Mouse (Mus musculus) macrophage (primary cell): ENCODE data around the gene Chfr. TPM values are rescaled to one million over a fixed set of nuclear protein-coding genes. Genes with fewer than 3 reads are reported as not detected.
A peak's percentile ranks its signal among the peaks of the same experiment; 100 is the strongest.

Source experiments
- H3K27ac ChIP-seq: fragments of 350-480 bp; formaldehyde crosslinking; 2 replicates; pipeline ENCODE4 v1.9.0; 2021
- H3K36me3 ChIP-seq: fragments of 350-480 bp; formaldehyde crosslinking; 2 replicates; pipeline ENCODE4 v1.9.0; 2021; ENCODE audit errors: inconsistent target
- H3K4me3 ChIP-seq: fragments of 350-480 bp; formaldehyde crosslinking; 2 replicates; pipeline ENCODE4 v1.9.0; 2021; ENCODE audit errors: inconsistent target
- H3K79me2 ChIP-seq: fragments of 350-480 bp; formaldehyde crosslinking; 2 replicates; pipeline ENCODE4 v1.9.0; 2021; ENCODE audit errors: inconsistent target
- WGBS: methylation state at CpG from one replicate; pipeline ENCODE4 v1.1.7; 2026; ENCODE audit warnings: inconsistent platforms; ENCODE audit not compliant: missing documents; 5-methylcytosine and 5-hydroxymethylcytosine counted together
- polyA plus RNA-seq: library from polyadenylated mRNA; stranded (reverse); fragments of 250-400 nt; gene quantifications from 3 replicates; pipeline ENCODE4 v1.2.4, GENCODE M21; 2018; ENCODE audit warnings: inconsistent platforms
- total RNA-seq, 78 experiments: library from RNA; depleted of rRNA; stranded (reverse); fragments of 250-400 nt; gene quantifications; 1 replicate in 9 of 78; 2 replicates in 24 of 78; 3 replicates in 43 of 78; 4 replicates in 2 of 78; pipeline ENCODE4 v1.2.4; 2018; ENCODE audit warnings: inconsistent platforms in 56 of 78

Gene Chfr
- 100 to 1,000 TPM in 24 of 26 experiments, 10 to 100 TPM in 2; 86.3 to 255 (median 173) TPM for total RNA-seq (2018; cell fraction: chromatin; rRNA removed)
- 10 to 100 TPM; 20.5 to 42.3 (median 30.2) TPM for total RNA-seq (2018; cell fraction: cytosol; rRNA removed)
- total RNA-seq (2018; cell fraction: nucleus; rRNA removed): 100 to 1,000 TPM in 12 of 26 experiments, 10 to 100 TPM in 14; 58.8 to 168 (median 98.6) TPM
- 26.2 to 38.4 TPM (median 30.9 TPM) in 3 replicates for polyA plus RNA-seq

DNA sequence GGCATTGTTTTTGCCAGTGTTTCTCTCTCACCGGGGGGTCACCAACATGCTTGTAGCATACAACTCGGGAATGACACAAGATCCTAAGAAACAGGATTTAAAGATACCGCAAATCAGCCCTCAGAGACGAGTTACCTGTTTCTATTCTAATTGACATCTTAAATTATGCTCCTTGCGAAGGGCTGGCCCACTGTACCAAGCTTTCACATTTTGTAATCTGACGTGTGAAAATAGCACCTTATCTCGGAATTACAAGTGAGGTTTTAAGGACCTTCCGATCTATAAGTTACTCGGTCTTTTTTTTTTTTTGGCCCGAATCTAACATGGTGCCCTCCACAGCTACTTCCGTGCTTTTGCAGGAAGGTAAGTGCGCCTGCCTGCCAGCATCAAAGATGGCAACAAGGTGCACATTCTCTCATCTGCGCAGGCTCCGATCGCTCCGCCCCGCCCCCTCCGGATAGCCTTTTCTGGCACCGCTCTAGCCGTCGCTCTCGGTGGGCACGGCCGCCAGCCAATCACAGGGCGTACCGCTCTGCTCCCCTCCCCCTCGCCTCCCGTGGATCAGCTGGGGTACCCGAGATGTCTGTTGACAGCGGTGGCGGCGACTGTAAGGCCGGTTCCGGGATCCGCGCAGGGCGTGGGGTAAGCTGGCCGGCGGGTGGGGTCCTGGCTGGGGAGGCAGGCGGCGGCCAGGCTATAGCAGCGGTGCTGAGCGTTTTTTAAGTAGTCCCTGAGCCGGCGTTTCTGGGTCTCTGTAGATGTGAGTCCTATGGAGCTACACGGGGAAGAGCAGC lies at the start of gene Chfr:
TSS of gene Chfr (plus strand) at position 550 of the 794 bp plus-strand sequence.
- Histone ChIP-seq H3K79me2 (peaks cover 41% of the 10 kb centered on the region), H3K36me3 (peaks cover 13% of the 10 kb centered on the region), H3K4me3 (peak within 1 kb of the TSS; percentile 94), H3K27ac (peak within 1 kb of the TSS; percentile 57)
- WGBS: 4% methylated on average over 46 of the region's 46 CpGs

DNA sequence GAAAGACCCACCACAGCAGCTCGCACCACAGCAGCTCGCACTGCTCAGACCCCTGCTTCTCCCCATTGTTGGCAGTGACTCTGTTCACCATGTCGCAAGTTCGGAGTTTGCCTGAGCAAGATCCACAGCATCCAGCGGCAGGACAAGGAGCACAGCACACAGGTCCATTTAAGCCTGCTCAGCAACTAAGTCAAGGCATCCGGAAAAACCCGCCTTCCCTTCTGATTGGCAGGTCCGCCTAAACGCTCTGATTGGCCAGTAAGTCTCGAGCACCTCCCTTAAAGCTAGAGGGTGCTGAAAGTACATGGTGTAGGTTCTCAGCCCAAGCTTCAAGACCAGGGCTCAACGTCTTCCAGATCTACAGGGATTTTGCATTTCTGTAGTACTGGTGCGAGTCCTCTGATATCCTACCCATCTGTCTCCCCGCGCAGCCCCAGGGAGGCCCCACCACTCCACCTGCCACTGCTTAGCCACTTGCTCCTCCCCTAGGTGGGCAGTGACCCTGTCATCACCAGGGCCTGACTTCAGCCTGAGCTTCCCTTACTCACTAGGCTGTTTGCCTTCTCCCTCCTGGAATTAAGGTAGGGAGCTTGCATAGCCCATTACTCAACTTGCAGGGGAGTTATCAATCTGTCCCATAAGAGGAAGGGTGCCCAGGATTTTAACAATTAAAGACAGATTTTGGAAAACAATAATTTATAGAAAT lies 49.3 kb upstream of the Chfr start:
- Histone ChIP-seq H3K27ac (no peak overlapping the region), H3K4me3 (no peak overlapping the region), H3K36me3 (no peaks in the 10 kb centered on the region), H3K79me2 (no peaks in the 10 kb centered on the region)
- 90% methylated on average over 14 of the region's 14 CpGs for WGBS

DNA sequence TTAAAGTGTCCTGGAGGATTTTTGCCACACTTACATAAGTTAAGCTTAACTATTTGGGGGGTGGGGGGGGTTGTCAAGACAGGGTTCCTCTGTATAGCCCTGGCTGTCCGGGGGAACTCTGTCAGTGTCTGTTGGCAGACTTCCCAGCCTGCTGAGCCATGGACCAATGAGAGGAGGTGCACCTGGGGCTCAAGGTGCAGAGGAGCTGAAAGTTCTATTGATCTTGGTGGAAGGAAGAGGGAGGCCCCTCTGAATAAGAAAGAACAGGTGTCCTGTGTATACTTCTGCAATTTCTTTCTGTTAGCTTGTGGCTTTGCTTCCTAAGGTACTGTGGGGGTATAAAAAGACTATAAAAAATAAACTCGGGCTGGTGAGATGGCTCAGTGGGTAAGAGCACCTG lies 44.1 kb upstream of the Chfr start:
- 27% methylated on average over 2 of the region's 2 CpGs for WGBS
- no peaks in the 10 kb centered on the region for H3K79me2 ChIP-seq
- no peak overlapping the region for H3K4me3 ChIP-seq
- H3K27ac ChIP-seq: no peak overlapping the region
- H3K36me3 ChIP-seq: no peaks in the 10 kb centered on the region

DNA sequence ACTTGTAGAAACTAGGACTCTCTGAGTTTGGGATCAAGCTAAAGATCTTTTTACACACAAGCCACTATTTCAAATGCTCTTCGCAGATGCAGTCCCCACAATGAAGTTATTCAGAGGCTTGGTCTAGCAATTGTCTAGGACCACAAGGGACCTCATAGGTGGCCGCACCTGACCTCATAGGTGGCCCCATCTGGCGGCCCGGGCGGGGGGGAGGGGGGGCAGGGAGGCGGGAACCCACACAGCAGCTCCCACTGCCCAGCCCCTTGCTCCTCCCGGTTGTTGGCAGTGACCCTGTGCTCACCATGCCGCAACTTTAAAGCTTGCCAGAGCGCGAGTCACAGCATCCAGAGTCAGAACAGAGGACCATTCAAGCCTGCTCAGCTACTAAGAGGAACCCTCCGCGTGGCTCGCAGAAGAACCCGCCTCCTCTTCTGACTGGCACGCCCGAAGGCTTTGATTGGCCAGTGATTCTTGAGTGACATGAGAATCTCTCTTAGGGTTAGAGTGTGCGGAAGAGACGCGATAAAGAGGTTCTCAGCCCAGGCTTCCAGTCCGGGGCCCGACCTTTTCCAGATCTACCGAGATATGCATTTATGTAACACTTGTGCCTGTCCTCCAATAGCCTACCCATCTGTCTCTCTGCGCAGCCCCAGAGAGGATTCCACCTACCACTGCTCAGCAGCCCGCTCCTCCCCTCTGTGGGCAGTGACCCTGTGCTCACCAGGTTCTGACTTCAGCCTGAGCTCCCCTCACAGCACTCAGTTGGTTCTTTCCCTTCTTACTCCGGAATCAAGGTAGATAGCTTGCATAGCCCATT lies 41.4 kb upstream of the Chfr start, which contains the start of gene Gm35315:
TSS of gene Gm35315 (minus strand) at position 391 of the 817 bp plus-strand sequence.
- WGBS: 2% methylated on average over 24 of the region's 25 CpGs
- Histone ChIP-seq H3K36me3 (no peaks in the 10 kb centered on the region), H3K79me2 (no peaks in the 10 kb centered on the region), H3K27ac (peak within 1 kb of the TSS; percentile 63), H3K4me3 (peak within 1 kb of the TSS; percentile 56)

DNA sequence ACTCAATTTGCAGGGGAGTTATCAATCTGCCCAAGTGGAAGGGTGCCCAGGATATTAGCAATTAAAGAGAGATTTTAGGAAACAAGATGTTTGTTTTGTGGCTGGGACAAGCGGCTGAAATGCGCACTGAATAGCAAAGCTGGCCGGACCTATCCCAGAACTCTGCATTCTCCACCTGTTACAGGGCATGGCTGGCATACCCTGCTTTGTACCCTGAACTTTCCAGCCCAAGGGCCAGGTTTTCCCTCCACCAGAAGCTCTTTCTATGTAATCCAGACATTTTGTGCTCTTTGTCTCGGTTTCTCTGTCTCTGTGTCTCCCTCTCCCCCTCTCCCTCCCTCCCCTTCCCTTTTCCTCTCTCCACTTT lies 40.8 kb upstream of the Chfr start:
- no peaks in the 10 kb centered on the region for H3K36me3 ChIP-seq
- 9% methylated on average over 4 of the region's 4 CpGs for WGBS
- peak overlapping the region; percentile 56 for H3K4me3 ChIP-seq
- H3K79me2 ChIP-seq: no peaks in the 10 kb centered on the region
- H3K27ac ChIP-seq: peak overlapping the region; percentile 63

DNA sequence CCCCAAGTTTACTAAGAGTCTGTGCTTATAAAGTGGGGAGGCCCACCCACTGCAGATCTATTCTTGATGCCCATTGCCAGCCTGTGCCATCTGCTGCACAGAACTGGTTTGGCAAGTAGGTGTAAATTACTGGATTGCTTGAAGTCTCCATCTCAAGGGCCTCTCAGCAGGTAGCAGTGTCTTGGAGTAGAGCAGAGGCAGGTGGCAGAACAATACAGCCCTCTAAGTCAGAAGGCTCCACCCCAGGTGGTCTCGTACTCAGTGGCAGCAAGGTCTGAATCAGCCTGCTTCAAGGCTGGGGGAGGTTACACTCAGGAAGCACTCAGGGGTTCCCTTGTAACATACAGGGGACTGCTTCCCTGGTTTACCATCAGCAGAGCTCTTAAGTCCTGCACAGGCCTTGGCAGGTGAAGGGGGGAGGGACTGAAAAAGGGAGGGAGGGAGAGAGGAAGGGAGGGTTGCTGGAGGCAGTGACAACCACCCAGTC lies 36.6 kb upstream of the Chfr start:
- H3K27ac ChIP-seq: no peak overlapping the region
- no peak overlapping the region for H3K4me3 ChIP-seq
- H3K79me2 ChIP-seq: no peaks in the 10 kb centered on the region
- no CpG with 5 or more reads among the region's 1 CpGs for WGBS
- peaks cover 12% of the 10 kb centered on the region for H3K36me3 ChIP-seq

GRCm38 (mm10) chr5:110099656-110100580 lies 35.7 kb upstream of the Chfr start, which contains the start of gene Plcxd1:
Gene Plcxd1 (plus strand): TSS chr5:110099969.
- H3K4me3 ChIP-seq: no peak within 1 kb of the TSS
- peaks cover 21% of the 10 kb centered on the region for H3K36me3 ChIP-seq
- H3K79me2 ChIP-seq: peaks cover 6% of the 10 kb centered on the region; the same call in 1 of the 2 replicates
- no peak within 1 kb of the TSS for H3K27ac ChIP-seq
- WGBS: 49% methylated on average over 25 of the region's 25 CpGs

DNA sequence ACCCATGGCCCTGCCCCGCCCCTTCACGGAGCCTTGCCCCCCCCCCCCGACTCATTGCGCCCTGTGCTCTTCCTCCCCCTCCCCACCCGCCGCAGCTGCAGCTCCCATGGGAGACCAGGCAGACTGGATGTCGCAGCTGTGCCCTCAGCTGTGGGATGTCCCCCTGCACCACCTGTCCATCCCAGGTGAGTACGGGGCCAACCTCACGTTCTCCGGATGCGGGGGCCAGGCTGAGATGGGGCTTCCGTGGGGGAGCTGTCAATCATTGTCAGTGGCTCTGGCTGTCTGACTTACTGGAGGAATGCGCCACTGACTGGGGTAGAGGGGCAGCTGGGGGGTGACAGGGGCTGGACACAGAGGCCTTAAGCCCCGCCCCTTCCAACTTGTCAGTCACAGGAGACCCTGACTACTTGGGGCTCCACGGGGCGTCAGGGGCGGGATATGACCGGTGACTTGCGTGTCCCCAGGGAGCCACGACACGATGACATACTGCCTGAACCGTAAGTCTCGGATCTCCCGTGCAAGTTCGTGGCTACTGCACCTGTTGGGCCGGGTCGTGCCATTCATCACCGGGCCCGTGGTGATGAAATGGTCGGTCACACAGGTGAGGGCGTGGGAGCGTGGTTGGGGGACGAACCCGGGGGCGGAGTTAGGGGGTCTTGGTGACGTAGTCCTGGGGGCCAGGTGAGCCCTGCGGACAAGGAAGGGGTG lies 34.6 kb upstream of the Chfr start:
- Histone ChIP-seq H3K79me2 (peaks cover 18% of the 10 kb centered on the region), H3K36me3 (peaks cover 33% of the 10 kb centered on the region), H3K27ac (no peak overlapping the region), H3K4me3 (no peak overlapping the region)
- 5% methylated on average over 33 of the region's 37 CpGs for WGBS

DNA sequence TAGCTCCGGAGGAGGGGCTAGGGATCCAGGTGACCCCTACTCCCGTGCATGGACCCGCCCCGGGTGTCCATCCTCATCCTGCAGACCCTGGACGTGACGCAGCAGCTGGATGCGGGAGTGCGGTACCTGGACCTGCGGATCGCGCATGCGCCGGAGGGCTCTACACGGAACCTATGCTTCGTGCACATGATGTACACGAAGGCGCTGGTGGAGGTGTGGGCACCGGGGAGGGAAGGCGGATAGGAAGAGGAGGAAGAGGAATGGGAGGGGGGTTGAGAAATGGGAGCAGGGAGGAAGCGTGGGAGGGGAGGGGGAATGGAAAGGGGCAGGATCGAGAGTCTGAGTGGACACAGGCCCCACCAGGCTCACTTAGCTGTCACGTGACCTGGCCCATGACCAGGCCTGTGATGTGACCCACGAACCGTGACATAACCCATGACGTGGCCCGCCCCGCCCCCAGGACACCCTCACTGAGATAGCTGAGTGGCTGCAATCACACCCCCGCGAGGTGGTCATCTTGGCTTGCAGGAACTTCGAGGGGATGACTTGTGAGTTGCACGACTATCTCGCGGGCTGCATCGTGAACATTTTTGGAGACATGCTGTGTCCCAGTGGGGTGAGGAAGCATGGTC lies 33.8 kb upstream of the Chfr start:
- H3K36me3 ChIP-seq: peaks cover 38% of the 10 kb centered on the region
- H3K27ac ChIP-seq: no peak overlapping the region
- H3K79me2 ChIP-seq: peaks cover 25% of the 10 kb centered on the region
- WGBS: 24% methylated on average over 34 of the region's 34 CpGs
- no peak overlapping the region for H3K4me3 ChIP-seq

GRCm38 (mm10) chr5:110102429-110102828 lies 33.2 kb upstream of the Chfr start:
- Histone ChIP-seq H3K27ac (no peak overlapping the region), H3K79me2 (peaks cover 31% of the 10 kb centered on the region), H3K36me3 (peaks cover 38% of the 10 kb centered on the region), H3K4me3 (no peak overlapping the region)
- WGBS: 96% methylated on average over 9 of the region's 13 CpGs

DNA sequence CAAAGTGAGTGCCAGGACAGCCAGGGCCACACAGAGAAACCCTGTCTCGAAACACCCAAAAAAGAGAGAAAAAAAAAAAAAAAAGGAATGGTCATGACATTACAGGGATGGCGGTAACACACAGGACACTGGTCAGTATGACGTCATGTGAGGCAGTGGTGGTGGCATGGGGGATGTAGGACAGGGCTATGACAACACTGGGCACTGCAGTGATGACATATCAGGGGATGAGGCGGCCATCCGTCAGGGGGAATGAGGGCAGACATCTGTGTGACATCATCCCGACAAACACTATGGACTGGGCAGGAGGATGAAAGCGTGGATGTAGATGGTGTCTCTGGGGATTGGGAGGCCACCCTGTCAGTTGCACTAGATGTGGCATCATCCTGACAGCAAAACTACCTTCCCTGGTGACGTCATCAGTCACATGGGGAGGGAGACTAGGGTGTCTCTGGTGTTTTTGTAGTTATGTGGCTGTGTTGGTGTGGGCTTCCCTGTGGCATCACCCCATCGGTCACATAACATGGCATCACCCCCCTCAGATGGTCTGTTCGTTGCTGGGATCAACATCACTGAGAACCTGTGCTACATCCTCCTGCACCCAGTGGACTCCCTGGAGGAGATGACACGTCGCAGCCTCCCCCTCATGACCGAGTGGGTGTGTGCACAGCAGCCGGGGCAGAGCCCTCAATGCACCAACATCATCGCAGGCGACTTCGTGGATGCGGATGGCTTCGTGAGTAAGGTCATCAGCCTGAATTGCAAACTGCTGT lies 32.6 kb upstream of the Chfr start:
- no peak overlapping the region for H3K27ac ChIP-seq
- H3K4me3 ChIP-seq: no peak overlapping the region
- WGBS: 97% methylated on average over 17 of the region's 19 CpGs
- H3K36me3 ChIP-seq: peaks cover 38% of the 10 kb centered on the region
- peaks cover 33% of the 10 kb centered on the region for H3K79me2 ChIP-seq
